Mouse (Mus musculus): Measurements from ENCODE around the gene Ly6g5c.
"Not testable (repeated sequence)": the region's sequence is repeated elsewhere in the genome, so short reads cannot be mapped to it uniquely, and the experiment has no call there.

DNA sequence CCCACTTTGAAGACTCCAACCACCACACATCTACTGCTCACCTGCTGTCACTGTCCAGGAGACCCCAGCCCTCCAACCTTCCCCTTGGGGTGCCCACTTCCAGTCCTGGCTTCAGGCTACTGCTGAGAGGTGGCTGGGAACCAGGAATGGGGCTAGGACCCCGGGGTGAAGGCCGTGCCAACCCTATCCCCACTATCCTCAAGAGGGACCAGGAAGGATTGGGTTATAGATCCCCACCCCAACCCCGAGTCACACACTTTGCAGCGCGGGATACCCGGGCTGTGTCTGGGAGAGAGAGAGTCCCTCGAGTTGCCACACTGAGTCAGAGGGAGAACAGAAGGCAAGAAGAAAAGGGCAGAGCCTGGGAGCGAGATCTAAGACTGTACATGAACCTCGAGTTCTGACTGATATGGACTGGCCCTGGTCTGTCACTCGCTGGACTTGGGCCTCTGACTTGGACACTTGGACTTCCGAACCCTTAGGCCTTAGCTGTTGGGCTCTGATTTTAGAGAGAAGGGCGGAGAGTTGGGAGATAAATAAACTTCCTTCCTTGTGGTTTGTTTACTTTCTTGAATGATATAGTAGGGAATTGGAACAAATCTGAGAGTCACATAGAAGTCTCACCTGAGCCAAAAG lies 16.3 kb downstream of the Ly6g5c start:
- TF ChIP-seq CTCF (IDR thresholded peaks at IDR 0.05; ENCODE audit: low read depth, low read length); GATA1 (IDR thresholded peaks at IDR 0.05; ENCODE audit: borderline replicate concordance, low read length); POLR2AphosphoS5 (IDR thresholded peaks at IDR 0.05; ENCODE audit: insufficient replicate concordance, low read depth, low read length); TAL1 (conservative IDR thresholded peaks at IDR 0.05; ENCODE audit: low read depth, low read length); GATA2 (IDR thresholded peaks at IDR 0.05; ENCODE audit: borderline replicate concordance, low read depth, low read length): not testable (repeated sequence)

All from G1E (cell line).